Mouse (Mus musculus) gonadal fat pad, adult 2 months (tissue): ENCODE results near the gene Phf11d. TPM values are rescaled to one million over a fixed set of nuclear protein-coding genes. Genes with fewer than 3 reads are reported as not detected.
"Not testable (repeated sequence)": the region's sequence is repeated elsewhere in the genome, so short reads cannot be mapped to it uniquely, and the experiment has no call there.

Experiments used
- DNase-seq: peaks from one replicate; pipeline ENCODE4 v3.0.0-alpha.2; 2012; ENCODE audit warnings: low read depth
- polyA plus RNA-seq: library from polyadenylated mRNA; depleted of rRNA; stranded (reverse); fragments of >200 nt; gene quantifications from 2 replicates; pipeline ENCODE4 v1.2.3, GENCODE M21; 2012; rRNA removed

The Phf11d gene
- 4.2 and 7.1 TPM in 2 replicates for polyA plus RNA-seq

GRCm38 (mm10) chr14:59365244-59365644 lies at the start of gene Phf11d:
Phf11d (minus strand) TSS chr14:59365470.
- DNase-seq = no peak

GRCm38 (mm10) chr14:59414979-59415378 lies 49.7 kb upstream of the Phf11d start:
- DNase-seq = not testable (repeated sequence)

GRCm38 (mm10) chr14:59396999-59397398 lies 31.7 kb upstream of the Phf11d start:
- DNase-seq = no peak

- no peak for DNase-seq
Measured at GRCm38 (mm10) chr14:59395281-59395680, 30.0 kb upstream of the Phf11d start, which contains the start of gene Phf11c. Phf11c (minus strand) TSS chr14:59395381.

GRCm38 (mm10) chr14:59390181-59390580 lies 24.9 kb upstream of the Phf11d start:
- not testable (repeated sequence) for DNase-seq

GRCm38 (mm10) chr14:59389532-59389931 lies 24.3 kb upstream of the Phf11d start:
- DNase-seq = no peak

GRCm38 (mm10) chr14:59370348-59371068 lies 5.2 kb upstream of the Phf11d start:
- DNase-seq = no peak

- DNase-seq = no peak
Measured at GRCm38 (mm10) chr14:59366386-59367105, 1.3 kb upstream of the Phf11d start.

- DNase-seq = not testable (repeated sequence)
Measured at GRCm38 (mm10) chr14:59341189-59341588, 24.1 kb downstream of the Phf11d start, which contains the start of gene Phf11b. Phf11b (minus strand) TSS chr14:59341351.

- DNase-seq = no peak
Measured at GRCm38 (mm10) chr14:59339541-59339940, 25.7 kb downstream of the Phf11d start.

- DNase-seq = not testable (repeated sequence)
Measured at GRCm38 (mm10) chr14:59336056-59336455, 29.2 kb downstream of the Phf11d start.

GRCm38 (mm10) chr14:59330499-59330898 lies 34.8 kb downstream of the Phf11d start:
- DNase-seq = not testable (repeated sequence)

- DNase-seq = not testable (repeated sequence)
Measured at GRCm38 (mm10) chr14:59319970-59320369, 45.3 kb downstream of the Phf11d start.

- DNase-seq = not testable (repeated sequence)
Measured at GRCm38 (mm10) chr14:59319036-59319435, 46.2 kb downstream of the Phf11d start.

Other genes starting within 250 kb of the Phf11d start
- 0.61 and 1.7 TPM in 2 replicates for gene 1700129C05Rik, start 222.6 kb downstream of the Phf11d start, polyA plus RNA-seq
- 0.90 and 2.2 TPM in 2 replicates for gene Gm5142, start 186.7 kb downstream of the Phf11d start, polyA plus RNA-seq
- 21.8 and 29.0 TPM in 2 replicates for gene Rcbtb1, start 164.3 kb downstream of the Phf11d start, polyA plus RNA-seq
- not detected in 2 replicates for gene Gm6904, start 105.3 kb downstream of the Phf11d start, polyA plus RNA-seq
- 0.34 and 0.62 TPM in 2 replicates for gene Phf11a, start 67.9 kb downstream of the Phf11d start, polyA plus RNA-seq
- gene Phf11b, start 24.1 kb downstream of the Phf11d start, polyA plus RNA-seq = 0.55 and 0.70 TPM in 2 replicates
- 0.34 and 0.48 TPM in 2 replicates for gene Phf11c, start 29.9 kb upstream of the Phf11d start, polyA plus RNA-seq
- gene Setdb2, start 75.4 kb upstream of the Phf11d start, polyA plus RNA-seq = 3.5 and 5.1 TPM in 2 replicates
- gene Cab39l, start 75.5 kb upstream of the Phf11d start, polyA plus RNA-seq = 16.8 and 17.7 TPM in 2 replicates
- gene Cdadc1, start 232.5 kb upstream of the Phf11d start, polyA plus RNA-seq = 5.0 and 9.4 TPM in 2 replicates